Mouse (Mus musculus) inflammation-experienced regulatory T-cells, adult 6 months (primary cell): ENCODE measurements at regions not wholly inside any gene's neighbourhood (a gene's known extent, or its start where the extent isn't known, plus 50 kb on each side); places are given as distances from the start of the nearest gene placed in this dataset.
A peak's percentile ranks its signal among the peaks of the same experiment; 100 is the strongest.
"Not testable (repeated sequence)": the region's sequence is repeated elsewhere in the genome, so short reads cannot be mapped to it uniquely, and the experiment has no call there.

Experiments
- ATAC-seq: one replicate; pipeline ENCODE4 v1.8.0; 2017

GRCm38 (mm10) chr1:7388627-7389026 is 2580.9 kb downstream of the Gm37988 start:
- no peak for ATAC-seq

GRCm38 (mm10) chr1:7393508-7393907 is 2585.8 kb downstream of the Gm37988 start:
- no peak for ATAC-seq

- ATAC-seq, result no peak
Measured at GRCm38 (mm10) chr1:7394161-7394560, 2586.5 kb downstream of the Gm37988 start.

GRCm38 (mm10) chr1:7395527-7395926 is 2587.8 kb downstream of the Gm37988 start:
- no peak for ATAC-seq

- peak; percentile 68 for ATAC-seq
Measured at GRCm38 (mm10) chr1:7396867-7397806, 2589.4 kb downstream of the Gm37988 start.

GRCm38 (mm10) chr1:7397807-7398446 is 2590.2 kb downstream of the Gm37988 start:
- peak; percentile 84 for ATAC-seq

GRCm38 (mm10) chr1:7398678-7399218 is 2591.1 kb downstream of the Gm37988 start:
- no peak for ATAC-seq

- not testable (repeated sequence) for ATAC-seq
Measured at GRCm38 (mm10) chr1:7405651-7406050, 2598.0 kb downstream of the Gm37988 start.

- peak; percentile 71 for ATAC-seq
Measured at GRCm38 (mm10) chr1:7414444-7414843, 2606.8 kb downstream of the Gm37988 start.

GRCm38 (mm10) chr1:7451660-7452155 is 2644.0 kb downstream of the Gm37988 start:
- no peak for ATAC-seq

- ATAC-seq, result peak; percentile 58
Measured at GRCm38 (mm10) chr1:7454931-7455330, 2647.2 kb downstream of the Gm37988 start.

GRCm38 (mm10) chr1:7457895-7458294 is 2650.2 kb downstream of the Gm37988 start:
- peak; percentile 64 for ATAC-seq

GRCm38 (mm10) chr1:7494096-7494495 is 2686.4 kb downstream of the Gm37988 start:
- ATAC-seq, result no peak

- ATAC-seq, result no peak
Measured at GRCm38 (mm10) chr1:7499042-7499441, 2691.3 kb downstream of the Gm37988 start.

GRCm38 (mm10) chr1:7502363-7502762 is 2694.7 kb downstream of the Gm37988 start:
- no peak for ATAC-seq

GRCm38 (mm10) chr1:7518791-7519190 is 2711.1 kb downstream of the Gm37988 start:
- ATAC-seq, result no peak

- ATAC-seq, result no peak
Measured at GRCm38 (mm10) chr1:7533506-7533905, 2725.8 kb downstream of the Gm37988 start.

- ATAC-seq, result no peak
Measured at GRCm38 (mm10) chr1:7535191-7535590, 2727.5 kb downstream of the Gm37988 start.

- ATAC-seq, result no peak
Measured at GRCm38 (mm10) chr1:7543492-7543891, 2735.8 kb downstream of the Gm37988 start.

GRCm38 (mm10) chr1:7548261-7548660 is 2740.6 kb downstream of the Gm37988 start:
- no peak for ATAC-seq

- ATAC-seq, result no peak
Measured at GRCm38 (mm10) chr1:7574787-7575186, 2767.1 kb downstream of the Gm37988 start.

- no peak for ATAC-seq
Measured at GRCm38 (mm10) chr1:7586409-7586808, 2778.7 kb downstream of the Gm37988 start.

GRCm38 (mm10) chr1:7591327-7591726 is 2783.6 kb downstream of the Gm37988 start:
- no peak for ATAC-seq
